Mouse (Mus musculus) A20 (cell line): ENCODE measurements around the gene Olfr43.

Experiments
- DNase-seq: peaks from one replicate; pipeline ENCODE4 v3.0.0-alpha.2; 2011; ENCODE audit warnings: low read depth, low spot score

Olfr43 gene

DNA sequence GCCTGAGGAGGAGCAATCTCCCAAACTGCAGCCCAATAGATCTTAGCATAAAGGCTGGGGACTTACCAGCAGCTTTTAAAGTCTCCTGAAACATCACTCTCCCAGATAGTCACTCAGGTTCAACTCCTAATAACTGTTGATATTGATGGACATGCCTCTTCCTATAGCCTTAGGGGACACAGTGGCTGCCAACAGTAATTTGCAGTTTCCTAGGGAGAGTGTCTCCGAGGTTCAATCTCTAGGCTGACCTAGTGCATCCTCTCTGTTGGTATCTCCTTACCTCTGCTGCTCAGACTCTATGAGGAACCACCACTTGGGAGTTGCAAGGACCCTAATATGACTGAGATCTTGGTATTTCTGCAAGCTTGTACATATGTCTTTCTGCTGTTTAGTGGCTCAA lies at the start of gene Olfr43:
TSS of gene Olfr43 (minus strand) at position 101 of the 400 bp plus-strand sequence.
- no peak for DNase-seq

DNA sequence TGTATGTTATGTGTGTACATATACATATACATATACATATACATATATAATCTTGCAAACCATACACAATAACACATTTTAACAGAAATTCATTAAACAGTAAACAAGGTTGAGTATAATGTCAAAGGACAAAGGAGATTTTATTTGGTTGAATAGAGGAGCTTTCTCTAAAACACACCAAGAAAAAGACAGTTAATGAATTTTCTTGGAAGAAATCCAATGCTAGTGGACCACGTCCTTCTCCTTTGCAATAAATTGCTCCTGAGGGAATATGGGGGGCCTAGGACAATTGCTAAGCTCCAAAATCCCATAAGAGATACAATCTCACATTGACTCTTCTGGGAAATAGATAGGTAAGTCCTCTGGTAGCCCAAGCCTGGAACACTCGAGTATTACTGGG lies 48.3 kb upstream of the Olfr43 start, which contains the start of gene Olfr406:
TSS of gene Olfr406 (plus strand) at position 301 of the 400 bp plus-strand sequence.
- no peak for DNase-seq

DNA sequence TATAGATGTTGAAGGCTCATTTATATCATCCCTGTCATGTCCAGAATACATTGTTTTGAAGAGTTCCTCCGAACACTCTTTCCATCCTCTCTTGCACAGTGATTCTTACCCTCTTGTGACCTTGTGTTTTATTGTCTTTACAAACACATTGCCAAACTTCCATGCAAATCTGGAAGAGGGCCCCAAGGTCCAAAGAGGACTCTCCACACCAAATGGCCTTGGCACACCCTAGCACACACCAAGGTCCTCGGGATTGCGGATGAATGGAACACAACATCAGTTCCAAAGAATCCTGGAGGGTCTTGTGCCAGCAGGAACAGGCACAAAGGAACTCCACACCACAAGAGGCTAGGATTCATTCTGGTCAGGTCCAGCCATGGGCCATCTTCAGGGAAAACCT lies 30.0 kb upstream of the Olfr43 start:
- no peak for DNase-seq

DNA sequence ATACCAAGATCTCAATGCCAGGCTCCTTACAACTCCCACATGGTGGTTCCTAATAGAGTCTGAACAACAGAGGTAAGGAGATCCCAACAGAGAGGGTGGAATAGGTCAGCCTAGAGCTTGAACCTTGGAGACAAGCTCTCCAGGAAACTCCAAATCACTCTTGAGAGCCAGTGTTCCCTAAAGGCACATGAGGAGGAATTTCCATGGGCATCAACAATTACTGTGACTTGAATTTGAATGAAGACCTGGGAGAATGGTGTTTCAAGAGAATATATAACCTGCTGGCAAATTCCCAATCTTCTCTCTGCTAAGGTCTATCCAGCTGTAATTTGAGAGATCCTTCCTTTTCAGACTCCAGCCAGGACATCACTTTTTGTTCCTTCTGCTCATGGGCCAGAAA lies 25.2 kb downstream of the Olfr43 start, which contains the start of gene Olfr403:
TSS of gene Olfr403 (plus strand) at position 301 of the 400 bp plus-strand sequence.
- no peak for DNase-seq

DNA sequence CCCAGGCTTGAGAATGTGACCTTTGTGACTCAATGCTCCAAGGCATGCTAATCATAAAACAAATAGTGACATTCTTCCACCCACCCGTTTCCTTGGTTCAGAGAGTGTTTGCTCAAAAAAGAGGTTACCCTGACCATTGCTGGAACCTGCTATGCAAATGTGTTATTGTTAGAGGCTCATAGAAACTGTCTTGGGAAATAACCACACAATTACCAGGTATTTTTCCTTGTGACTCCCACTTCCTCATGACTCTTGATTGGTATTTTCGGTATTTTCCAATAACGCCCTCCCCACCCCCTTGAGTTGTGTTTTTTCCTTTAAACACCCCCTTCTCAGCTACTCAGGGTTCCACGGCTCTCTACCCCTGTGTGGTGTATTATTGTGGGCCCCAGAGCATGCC lies 27.4 kb downstream of the Olfr43 start:
- DNase-seq, result no peak

DNA sequence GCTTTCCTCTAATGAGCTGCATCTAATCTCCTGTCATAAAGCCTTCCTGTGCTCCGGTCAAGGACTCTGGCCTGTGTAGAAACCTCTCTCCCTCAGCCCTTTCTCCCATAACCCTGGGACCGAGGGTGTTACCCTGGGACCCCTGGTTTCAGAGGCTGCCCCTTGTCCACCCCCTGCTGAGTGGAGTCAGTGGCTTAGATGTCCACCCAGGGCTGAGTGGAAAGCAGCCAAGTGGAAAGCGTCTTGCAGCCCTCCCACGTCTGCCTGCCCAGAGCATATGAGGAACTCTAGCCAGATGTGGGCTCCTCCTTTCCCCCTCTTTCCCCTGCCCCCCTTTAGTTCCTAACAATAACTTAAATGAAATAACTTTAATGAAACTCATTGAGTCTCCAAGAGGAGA lies 28.0 kb downstream of the Olfr43 start:
- no peak for DNase-seq

GRCm38 (mm10) chr11:74168771-74169170 lies 42.4 kb downstream of the Olfr43 start:
- DNase-seq, result no peak
